In the genomic region with DNA sequence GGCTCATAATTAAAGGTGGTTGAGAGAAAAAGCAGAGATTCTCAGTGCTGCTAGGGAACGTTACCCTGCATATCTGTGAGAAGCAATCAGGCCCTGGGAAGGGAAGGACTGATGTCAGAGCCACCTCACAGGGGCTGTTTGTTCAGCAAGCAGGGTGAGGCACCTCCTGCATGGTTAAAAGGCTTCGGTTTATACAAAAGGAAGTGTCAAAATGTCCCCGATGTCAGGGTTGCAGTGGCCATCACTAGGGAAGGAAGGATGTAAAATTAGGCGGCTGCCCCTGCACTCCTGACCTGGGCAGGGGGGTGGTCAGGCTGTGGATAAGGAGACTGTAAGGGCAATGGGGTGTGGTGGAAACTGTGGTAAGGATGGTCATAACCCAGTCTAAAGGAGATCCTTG, we compare ENCODE assay signal across 12 mouse cellular contexts.
"Had no signal": no experiment of that assay in that cellular context is flagged by ENCODE, and none has a peak within 500 bp of the region (broad histone marks: within the 10 kb centered on the region; RNA-seq: fewer than 3 reads in every experiment).

No protein-coding gene starts in this region.

- H3K4me3 ChIP-seq: limb, embryonic 12.5 days; liver, embryonic 13.5 days; midbrain, embryonic 13.5 days; myocyte; neural tube, embryonic 15.5 days had no signal

- DNase-seq: layer of hippocampus, adult 9-11 months; liver; liver, embryonic 13.5 days; liver, postnatal 0 days; right cerebral cortex, adult 18-20 months; right cerebral cortex, postnatal 25 days; thymus, postnatal 36 days had no signal

- H3K9ac ChIP-seq: limb, embryonic 12.5 days; liver, embryonic 13.5 days; liver, postnatal 0 days; midbrain, embryonic 13.5 days; neural tube, embryonic 15.5 days had no signal

- H3K27ac ChIP-seq: limb, embryonic 12.5 days; liver, embryonic 13.5 days; midbrain, embryonic 13.5 days; neural tube, embryonic 15.5 days had no signal

- H3K4me1 ChIP-seq: liver, embryonic 13.5 days had no signal

- H3K9me3 ChIP-seq: limb, embryonic 12.5 days; liver, embryonic 13.5 days; midbrain, embryonic 13.5 days; neural tube, embryonic 15.5 days had no signal

- H3K4me2 ChIP-seq: limb, embryonic 12.5 days; liver, embryonic 13.5 days; midbrain, embryonic 13.5 days; neural tube, embryonic 15.5 days had no signal

- H3K27me3 ChIP-seq: limb, embryonic 12.5 days; liver, embryonic 13.5 days had no signal

- H3K36me3 ChIP-seq: liver, embryonic 13.5 days; midbrain, embryonic 13.5 days; neural tube, embryonic 15.5 days had no signal

- ATAC-seq: intestine, postnatal 0 days; liver, postnatal 0 days; midbrain, embryonic 13.5 days had no signal
